Mouse (Mus musculus): ENCODE results near the gene Rab23.

GRCm38 (mm10) chr1:33738281-33738680, 18.6 kb downstream of the Rab23 start:
- no peak for TF ChIP-seq POLR2A (IDR thresholded peaks at IDR 0.05; ENCODE audit: low read depth, low read length)
- TF ChIP-seq CTCF (IDR thresholded peaks at IDR 0.05; ENCODE audit: borderline replicate concordance, insufficient read depth, low read length) = no peak
